Mouse (Mus musculus): ENCODE measurements at regions not wholly inside any gene's neighbourhood (a gene's known extent, or its start where the extent isn't known, plus 50 kb on each side); places are given as distances from the start of the nearest gene placed in this dataset.

DNA sequence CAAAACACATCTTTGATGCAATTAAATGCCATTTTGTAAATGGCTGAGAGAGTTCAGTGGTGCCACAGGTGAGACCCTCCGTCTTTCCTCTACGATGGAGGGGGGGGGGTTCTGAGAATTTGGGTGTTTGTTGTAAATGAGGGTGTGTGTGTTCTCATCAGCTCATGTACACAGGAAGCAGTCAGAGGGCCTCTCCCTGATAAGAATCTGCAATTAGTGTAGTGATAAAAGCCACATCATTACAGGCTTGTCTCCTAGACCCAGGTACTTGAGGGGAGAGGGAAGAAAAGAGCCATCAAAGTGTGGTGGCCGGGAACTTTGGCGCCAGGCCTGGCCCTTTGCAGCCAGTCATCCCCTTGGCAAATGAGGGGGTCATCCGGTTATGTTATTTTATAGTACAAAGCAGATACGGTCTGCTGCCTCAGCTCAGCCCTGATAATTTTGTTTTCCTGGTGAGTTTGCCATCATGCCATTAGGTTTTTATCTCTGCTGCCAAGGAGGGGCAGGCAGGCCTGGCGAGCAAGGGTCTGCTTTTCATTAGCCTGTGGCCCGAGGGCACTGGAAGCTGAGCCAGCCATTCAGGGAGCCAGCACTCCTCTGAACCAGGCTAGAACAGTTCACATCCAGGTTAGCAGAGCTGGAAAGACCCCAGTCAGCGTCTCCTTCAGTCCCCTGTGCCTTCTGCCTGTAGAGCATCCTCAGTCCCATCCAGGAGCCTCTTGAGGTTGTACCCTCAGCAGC lies 59.7 kb downstream of the H2al1j start:
- no peak for DNase-seq (ENCODE audit: extremely low read depth, low read depth, low spot score)

DNA sequence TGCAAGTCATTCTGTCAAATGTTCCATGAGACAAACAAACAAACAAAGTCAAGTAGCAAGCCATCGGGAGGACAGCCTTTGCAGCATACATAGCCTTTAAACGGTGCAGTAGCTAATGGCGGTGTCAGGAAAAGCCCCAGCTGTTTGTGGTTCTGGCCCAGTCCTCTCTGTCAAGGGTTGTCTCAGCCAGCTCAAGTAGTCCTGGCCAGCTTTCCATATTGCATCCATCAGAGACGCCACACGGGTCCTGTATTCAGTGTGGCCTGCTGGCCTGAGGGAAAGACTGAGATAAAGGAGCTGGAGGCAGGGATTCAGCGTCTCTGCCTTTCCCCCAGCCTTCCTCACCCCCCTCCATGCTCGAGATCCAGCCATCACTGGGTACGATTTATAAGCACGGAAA lies 61.2 kb downstream of the H2al1j start:
- no peak for DNase-seq (ENCODE audit: extremely low read depth, low read depth, low spot score)

DNA sequence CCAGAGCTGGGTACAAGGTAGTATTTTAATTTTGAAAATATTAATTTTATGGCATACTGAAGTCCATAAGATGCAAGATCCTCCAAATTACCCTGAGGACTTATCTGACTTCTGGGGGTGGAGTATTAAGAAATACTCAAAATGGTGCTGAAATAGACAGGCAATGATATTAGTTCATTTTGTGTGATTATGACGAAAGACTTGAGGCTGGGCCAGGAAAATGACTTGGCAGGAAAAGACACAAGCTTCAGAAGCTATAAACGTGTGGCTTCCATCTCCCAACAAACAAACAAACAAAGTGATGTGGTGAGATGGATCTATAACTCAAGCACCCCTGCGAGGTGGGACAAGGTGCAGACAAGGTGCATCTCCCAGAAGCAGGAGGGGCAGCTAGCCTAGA lies 72.8 kb downstream of the H2al1j start:
- peak; percentile 8 for DNase-seq (ENCODE audit: extremely low read depth, low read depth, low spot score)

DNA sequence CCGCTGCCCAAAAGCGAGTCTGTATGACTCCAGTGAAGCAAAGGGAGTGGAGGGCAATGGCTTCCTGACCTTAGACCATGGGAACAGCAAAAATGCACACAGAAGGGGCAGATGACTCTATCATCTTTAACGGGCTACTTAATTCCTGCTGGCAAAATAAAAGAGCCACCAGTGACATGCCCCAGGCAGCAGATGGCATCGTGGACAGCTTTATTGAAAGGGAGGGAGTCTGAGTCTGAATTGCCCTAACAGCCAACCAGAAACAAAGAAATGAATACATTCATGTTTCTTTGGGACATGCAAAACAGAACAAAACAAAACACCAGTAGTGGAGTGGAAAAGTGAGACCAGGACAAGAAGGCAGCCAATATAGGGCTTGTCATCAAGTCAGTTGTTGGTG lies 76.7 kb downstream of the H2al1j start:
- no peak for DNase-seq (ENCODE audit: extremely low read depth, low read depth, low spot score)

DNA sequence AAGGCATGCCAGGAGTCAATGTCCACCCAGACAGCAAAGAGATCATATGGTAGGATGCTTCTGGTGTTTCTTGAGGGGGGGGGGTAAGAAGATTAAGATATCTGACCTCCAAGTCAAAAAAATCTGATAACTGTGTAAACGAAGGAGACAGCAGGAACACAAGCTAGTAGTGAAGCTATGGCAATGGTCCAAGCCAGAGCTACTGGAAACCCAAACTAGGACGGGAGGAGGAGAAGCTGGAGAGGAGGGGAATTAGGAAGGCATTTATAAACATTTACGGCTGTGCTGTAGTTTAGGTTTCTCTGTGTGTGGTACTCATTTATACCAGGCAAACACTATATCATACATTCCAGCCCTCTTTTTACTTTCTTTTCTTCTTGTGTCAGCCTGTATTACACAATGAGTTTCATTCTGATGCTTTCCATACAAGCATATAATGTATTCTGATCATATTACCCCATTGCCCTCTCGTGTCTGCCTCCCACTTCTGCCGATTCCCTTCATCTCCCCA lies 84.7 kb downstream of the H2al1j start:
- DNase-seq (ENCODE audit: extremely low read depth, low read depth, low spot score): no peak

DNA sequence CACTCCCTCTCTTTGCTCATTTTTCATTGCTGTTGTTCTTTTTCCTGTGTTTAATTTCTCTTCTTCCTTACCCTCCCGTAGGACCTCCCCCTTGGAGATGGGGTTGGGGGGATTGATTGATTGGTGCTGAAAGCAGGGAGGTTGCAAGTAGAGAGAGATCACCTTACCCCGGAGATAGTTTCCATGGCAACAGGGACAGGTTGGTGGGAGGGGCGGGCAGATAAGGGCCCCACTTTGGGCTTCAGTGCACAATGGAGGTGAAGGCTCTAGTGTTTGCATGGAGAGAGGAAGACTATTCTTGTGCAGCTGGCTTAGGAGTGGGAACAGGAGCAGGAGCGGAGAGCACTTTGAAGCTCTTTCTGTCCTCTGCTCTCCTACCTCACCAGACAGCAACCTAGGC lies 88.0 kb downstream of the H2al1j start:
- DNase-seq (ENCODE audit: extremely low read depth, low read depth, low spot score): no peak

DNA sequence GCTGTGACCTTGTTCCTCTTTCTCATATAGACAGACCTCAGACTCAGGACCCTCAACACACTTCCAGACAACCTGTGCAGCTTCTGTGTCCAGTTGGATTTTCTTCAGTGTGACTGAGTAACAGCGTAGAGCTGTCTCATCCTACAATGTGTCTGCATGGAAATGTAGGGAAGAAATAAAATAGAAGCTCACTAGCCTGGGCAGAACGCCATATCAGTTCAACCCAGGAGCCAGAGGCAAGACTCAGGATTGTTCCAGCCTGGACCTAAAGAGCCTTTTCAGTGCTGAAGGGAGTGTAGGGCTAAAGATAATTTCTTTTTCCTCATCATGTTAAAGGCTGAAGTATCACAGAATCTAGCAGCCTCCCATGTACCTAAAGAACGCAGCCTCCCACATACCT lies 88.9 kb downstream of the H2al1j start:
- DNase-seq (ENCODE audit: extremely low read depth, low read depth, low spot score): no peak

DNA sequence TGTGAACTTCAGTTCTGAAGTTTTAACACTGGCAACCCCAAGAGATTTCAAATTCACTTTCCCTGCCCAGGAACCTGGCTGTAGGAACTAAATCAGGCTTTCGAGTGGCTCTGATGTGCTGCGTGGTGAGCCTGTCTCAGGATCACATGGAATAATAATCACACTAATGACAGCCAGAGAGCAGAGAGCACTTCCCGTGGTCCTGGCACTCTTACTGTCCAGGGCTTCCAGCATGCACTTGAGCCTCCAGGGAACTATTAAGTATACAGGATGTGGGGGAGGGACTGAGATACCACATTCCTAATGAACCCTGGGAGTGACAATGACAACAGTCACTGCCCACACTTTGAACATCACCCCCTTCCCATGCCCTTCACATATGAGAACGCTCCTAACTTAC lies 90.2 kb downstream of the H2al1j start:
- no peak for DNase-seq (ENCODE audit: extremely low read depth, low read depth, low spot score)

DNA sequence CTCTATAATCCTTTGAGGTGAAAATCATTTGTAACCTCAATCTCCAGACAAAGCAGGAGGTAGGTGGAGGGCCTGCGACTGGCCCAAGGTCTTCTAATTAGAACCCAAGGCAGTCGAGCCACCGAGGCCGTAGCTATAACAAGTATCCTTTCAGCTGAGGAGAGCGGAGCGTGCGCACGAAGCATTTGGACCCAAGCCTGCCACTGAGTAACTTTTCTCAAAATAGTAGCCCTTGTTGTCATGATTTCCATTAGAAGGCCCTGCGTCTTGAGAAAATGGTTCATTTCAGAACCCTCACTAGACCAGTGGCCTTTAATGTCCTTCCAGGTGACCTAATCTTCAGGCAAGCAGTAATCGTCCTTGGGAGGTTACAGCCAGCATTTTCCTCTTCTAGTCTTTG lies 90.6 kb downstream of the H2al1j start:
- DNase-seq (ENCODE audit: extremely low read depth, low read depth, low spot score): no peak

DNA sequence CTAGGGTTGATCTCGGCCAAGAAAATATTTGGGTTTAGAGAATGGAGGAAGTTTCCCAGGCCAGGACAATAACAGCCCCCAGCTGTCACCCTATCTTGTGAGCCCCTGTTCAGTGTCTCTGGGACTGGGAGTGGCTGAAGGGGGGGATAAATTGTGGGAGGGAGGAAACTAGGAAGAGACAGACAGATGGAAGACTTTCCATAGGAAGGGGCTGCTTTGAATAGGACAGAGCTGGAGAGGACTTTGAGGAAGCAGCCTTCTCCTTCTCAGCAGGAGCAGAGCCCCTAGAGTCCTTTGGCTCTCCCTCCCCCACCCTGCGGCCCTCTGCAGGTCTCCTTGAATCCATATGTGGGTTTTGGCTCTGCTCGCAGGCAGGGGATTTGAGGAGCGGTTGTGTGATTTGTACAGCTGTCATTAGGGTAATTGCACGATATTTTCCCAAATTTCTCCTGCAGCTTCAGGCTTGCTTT lies 91.6 kb downstream of the H2al1j start:
- DNase-seq (ENCODE audit: extremely low read depth, low read depth, low spot score): no peak

DNA sequence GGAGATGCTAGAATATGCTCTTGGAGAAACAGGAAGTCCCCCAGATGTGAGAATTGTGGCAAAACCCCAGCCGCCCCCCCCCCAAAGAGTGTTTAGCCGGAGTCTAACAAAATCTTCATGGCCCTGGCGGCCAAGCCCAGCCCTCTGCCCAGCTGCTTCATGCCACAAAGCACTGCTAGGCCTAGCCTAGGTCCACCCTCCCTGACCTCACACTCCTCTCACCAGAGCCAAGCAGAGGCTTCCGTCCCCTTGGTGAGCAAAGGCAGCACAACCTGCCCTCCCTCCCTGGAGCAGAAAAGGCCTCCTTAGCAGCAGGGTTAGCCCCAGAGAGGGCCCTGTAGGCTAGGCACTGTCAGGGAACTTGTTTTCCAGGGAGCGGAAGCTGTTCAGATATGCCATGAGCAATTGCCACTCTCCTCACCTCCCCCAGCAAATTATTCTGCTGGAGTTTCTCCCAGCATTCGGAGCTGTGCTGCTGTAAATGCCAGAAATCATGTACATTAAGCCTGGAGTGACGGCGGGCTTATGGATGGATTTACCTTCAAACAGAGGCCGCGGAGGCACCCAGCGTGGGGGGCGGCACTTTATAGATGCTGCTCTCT lies 104.9 kb downstream of the H2al1j start:
- no peak for DNase-seq (ENCODE audit: extremely low read depth, low read depth, low spot score)

DNA sequence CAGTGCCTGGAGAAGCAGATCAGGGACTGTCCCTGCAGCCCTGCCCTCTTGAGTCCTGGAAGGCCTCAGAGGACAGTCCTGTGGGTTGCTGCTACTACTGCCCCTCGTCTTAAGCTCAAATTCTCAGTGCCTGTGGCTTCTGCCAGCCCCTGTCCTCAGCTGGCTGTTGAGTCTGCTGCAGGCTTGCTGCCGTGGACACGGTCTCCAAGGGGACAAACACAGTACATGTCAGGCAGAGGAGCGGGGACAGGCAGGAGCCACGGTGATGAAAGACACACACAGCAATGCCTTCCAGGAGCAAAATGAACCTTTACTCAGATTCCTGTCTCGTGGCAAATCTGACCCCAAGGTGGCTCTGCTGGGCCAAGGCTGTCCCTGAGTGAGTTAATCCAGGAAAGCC lies 107.7 kb downstream of the H2al1j start:
- no peak for DNase-seq (ENCODE audit: extremely low read depth, low read depth, low spot score)

DNA sequence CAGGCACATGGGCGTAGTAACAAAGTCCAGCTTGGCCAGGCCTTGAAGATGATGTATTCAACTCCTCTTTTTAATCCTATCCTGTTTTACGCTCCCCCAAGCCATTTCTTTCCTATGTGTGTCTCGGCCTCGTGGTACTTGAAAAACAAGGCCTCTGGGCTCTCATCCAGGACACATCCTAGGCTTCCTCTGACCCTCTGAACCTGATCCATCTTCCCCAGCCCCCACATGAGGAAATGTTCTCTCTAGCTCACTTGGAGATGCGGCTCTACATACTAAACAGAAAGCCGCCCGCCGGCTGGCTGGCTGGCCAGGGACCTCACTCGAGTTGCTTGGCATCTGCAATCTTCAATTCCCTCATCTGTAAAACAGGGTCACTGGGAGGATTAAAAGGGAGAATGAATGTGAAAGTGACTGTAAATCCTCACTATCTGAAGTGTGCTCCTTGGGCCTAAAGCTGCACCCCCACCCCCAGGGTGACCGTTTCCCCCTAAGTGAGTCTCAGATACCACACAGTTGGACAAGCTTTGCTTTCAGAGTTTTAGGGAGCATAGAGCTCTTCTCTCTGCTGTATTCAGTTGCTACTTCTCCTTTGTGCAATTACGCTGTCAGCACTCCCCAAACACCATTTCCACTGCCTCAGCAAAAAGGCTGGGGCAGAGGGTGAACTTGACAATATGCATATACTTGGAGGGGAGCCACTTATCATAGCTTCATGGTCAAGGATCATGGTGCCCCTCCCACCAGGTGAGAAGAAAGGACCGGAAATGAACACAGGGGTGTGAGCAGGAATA lies 109.7 kb downstream of the H2al1j start:
- DNase-seq (ENCODE audit: extremely low read depth, low read depth, low spot score): no peak

DNA sequence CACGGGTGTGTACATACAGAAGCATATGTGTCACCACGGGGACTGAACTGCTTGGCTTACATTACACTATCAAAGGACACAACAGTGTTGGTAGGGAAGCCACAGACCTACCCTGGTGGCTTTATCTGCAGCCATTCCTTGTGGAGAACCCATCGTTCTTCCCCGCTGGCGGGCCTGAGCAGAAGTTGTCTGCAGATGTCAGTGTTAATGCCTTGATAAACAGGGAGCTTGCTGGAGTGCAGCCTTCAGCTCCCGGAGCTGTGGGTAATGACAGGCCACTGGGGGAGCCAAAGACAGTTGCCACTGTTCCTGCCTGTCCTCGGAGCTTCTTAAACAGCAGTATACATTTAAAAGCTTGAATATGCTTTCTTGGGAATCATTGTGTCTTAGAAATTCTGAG lies 115.9 kb downstream of the H2al1j start:
- no peak for DNase-seq (ENCODE audit: extremely low read depth, low read depth, low spot score)

DNA sequence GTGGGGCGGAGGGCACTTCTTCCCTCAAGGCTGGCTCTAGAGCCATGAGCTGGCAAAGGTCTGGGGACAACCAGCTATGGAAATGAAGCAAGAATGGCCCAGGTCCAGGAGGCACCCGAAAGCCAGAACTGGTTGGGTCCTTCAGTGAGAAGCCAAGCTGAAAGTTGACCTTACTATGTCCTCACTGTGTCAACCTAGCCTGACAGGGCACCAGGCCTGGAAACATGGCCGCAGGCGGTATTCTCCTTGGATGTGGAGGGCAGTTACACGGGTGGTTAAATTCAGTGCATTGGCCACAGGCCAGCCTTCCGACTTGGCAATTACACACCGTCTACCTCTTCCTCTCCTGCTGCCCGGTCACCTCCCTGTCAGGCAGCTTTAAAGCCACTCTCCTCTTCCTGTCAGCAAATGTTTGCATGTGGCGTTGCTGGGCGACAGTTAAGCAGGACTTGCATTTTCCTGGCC lies 116.7 kb downstream of the H2al1j start:
- DNase-seq (ENCODE audit: extremely low read depth, low read depth, low spot score): peak; percentile 49

DNA sequence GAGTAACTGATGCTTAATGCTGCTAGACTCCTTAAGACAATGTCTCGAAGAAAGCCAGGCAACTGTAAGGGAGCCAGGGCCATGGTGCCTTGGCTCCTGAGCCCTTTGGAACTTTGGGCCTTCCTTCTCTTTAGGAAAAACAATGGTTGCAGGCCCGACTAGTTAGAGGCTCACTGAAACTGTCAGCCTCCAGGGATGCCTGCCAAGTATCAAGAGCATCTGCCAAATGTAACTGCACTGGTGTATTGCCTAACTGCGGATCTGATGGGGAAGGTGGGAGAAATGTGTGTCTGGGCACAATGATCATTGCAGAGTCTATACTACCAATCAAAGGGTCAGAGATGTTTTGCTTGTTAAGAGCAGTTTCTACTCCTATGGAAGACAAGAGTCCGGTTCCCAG lies 121.1 kb downstream of the H2al1j start:
- DNase-seq (ENCODE audit: extremely low read depth, low read depth, low spot score): no peak

DNA sequence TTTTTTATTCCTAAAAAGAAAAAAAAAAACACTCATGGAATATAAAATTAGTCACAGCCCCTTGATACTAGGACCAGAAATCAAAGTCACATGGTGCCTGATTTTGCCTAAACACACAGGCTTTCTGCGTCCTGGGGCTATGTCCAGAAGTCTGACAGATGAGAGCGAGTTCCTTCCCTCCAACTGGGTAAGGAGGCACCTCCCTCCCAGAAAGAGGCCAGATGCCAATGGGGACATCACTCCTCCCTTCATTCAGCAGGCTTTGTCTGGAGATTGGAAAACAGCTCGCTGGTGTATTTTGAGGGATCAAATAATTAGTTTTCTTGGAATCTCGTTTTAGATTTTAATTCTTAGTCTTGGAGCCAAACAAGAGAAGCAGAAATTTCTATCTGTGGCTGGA lies 130.9 kb downstream of the H2al1j start:
- no peak for DNase-seq (ENCODE audit: extremely low read depth, low read depth, low spot score)

DNA sequence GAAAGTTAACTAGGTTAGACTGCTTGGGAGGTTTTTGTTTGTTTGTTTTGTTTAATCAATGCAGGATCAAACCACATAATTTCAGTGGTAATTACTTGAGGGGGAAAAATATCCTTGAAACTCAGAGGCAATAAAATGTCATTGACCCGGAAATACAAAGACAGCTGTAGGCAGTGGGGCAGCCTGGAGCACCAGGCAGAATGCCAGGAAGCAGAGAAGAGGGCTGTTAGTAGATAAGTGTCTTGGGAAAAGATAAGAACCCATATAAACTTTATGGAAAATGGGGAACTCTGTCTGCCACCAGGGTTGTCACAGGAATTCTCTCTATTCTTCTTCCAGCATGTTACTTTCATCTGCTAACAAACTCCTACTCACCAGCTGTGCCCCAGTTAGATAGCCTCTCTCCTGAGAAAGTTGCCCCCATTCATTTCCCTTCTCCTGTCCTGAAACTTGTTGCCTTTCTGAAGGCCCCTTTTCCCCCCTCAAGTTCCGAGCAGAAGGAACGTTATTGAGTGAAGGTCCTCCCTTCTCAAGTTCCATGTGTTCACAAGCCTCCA lies 136.4 kb downstream of the H2al1j start:
- DNase-seq (ENCODE audit: extremely low read depth, low read depth, low spot score): no peak

DNA sequence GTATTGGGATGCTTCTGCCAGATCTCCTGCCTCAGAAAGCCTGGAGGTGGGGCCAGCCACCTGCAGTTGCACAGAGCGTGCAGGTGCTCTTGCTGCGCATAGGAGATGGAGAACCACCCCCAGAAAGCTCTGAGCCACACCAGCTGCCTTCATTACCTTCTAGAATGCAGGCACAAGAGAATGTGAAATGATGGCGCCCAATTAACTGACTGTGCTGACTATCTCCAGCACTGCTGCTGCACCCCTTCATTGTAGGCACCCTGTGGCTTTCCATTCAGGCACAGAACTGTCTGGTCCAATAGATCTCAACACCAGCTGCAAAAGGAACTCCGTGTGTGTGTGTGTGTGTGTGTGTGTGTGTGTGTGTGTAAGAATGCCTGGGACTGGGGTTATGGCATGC lies 138.6 kb downstream of the H2al1j start:
- no peak for DNase-seq (ENCODE audit: extremely low read depth, low read depth, low spot score)

DNA sequence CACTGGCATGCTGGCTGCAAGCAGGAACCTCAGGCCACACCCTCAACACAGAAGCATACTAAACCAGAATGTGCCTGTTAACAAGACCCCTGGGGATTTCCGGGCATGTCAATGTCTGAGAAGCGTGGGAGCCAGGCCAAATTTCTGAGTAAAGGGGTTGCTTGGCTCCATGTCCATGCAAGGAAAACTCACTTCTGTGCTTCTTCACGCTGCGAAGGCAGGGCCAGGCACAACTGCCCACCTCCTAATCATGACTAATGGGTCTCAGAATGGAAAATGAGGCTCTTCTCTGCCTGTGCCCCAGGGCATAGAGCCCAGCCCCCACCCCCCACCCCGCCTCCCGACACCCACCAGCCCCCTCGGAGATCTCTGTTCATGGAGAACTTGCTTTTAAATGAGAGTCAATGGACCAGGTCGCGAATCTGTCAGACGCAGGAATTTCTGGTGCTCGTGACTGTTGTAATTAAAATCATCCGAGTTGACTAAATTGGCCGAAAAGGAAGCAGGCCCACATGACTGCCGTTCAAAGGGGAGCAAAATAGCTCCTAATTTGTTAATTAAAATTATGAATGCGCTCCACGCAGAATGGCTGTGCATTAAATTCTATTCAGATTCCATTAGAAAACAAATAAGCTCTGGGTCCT lies 152.2 kb downstream of the H2al1j start:
- no peak for DNase-seq (ENCODE audit: extremely low read depth, low read depth, low spot score)

DNA sequence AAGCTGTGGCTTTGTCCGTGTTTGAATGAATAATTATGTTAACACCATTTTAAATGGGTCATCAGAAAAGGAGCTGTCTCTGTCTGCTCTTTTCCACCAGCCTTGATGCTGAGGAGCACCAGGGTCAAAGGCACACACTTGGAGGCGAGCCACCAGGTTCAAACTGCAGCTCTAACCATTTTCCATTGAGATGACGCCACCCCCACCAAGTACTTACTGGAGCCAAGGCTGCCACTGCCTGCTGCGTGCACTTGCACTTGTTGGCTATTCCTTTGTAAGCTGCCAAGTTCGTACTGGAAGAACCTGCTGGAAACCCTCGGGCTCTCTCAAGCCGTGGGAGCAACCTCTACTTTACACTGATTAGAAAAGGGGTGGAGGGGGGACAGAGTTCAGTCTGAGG lies 154.5 kb downstream of the H2al1j start:
- peak; percentile 28 for DNase-seq (ENCODE audit: extremely low read depth, low read depth, low spot score)

Data from fat pad, adult 2 months (tissue).